Mouse (Mus musculus) hindbrain, embryonic 13.5 days (tissue): Measurements from ENCODE around the gene Plcg2. TPM values are rescaled to one million over a fixed set of nuclear protein-coding genes. Genes with fewer than 3 reads are reported as not detected.

Experiments
- ATAC-seq: fragments of 200-750 bp; cut with Nextera tagmentation; 2 replicates; pipeline ENCODE4 v1.8.0; 2017; ENCODE audit warnings: moderate TSS enrichment; ENCODE audit not compliant: low FRiP score
- H3K27ac ChIP-seq: fragments of 300-500 bp; sonication (generic); 2 replicates; pipeline ENCODE4 v1.5.1; 2015; ENCODE audit warnings: inconsistent platforms, mild to moderate bottlenecking, moderate library complexity
- H3K27me3 ChIP-seq: fragments of 300-500 bp; sonication (generic); 2 replicates; pipeline ENCODE4 v1.6.1; 2015; ENCODE audit warnings: mild to moderate bottlenecking, inconsistent platforms
- H3K36me3 ChIP-seq: fragments of 300-500 bp; sonication (generic); 2 replicates; pipeline ENCODE4 v1.6.1; 2015; ENCODE audit warnings: mild to moderate bottlenecking, inconsistent platforms
- H3K4me1 ChIP-seq: fragments of 300-500 bp; sonication (generic); replicated peaks from 2 replicates; pipeline ENCODE4 v1.6.1; 2015; ENCODE audit warnings: inconsistent platforms
- H3K4me2 ChIP-seq: fragments of 300-500 bp; sonication (generic); 2 replicates; pipeline ENCODE4 v1.6.1; 2015; ENCODE audit warnings: inconsistent platforms, mild to moderate bottlenecking, moderate library complexity
- H3K4me3 ChIP-seq: fragments of 300-500 bp; sonication (generic); 2 replicates; pipeline ENCODE4 v1.5.1; 2015; ENCODE audit warnings: mild to moderate bottlenecking, inconsistent platforms
- H3K9ac ChIP-seq: fragments of 300-500 bp; sonication (generic); 2 replicates; pipeline ENCODE4 v1.6.1; 2015; ENCODE audit warnings: mild to moderate bottlenecking, inconsistent platforms
- H3K9me3 ChIP-seq: fragments of 300-500 bp; sonication (generic); 2 replicates; pipeline ENCODE4 v1.6.1; 2016; ENCODE audit warnings: inconsistent platforms
- WGBS: fragments of 180-500 bp; shearing (Covaris S2); methylation state at CpG from one replicate; pipeline ENCODE4 v1.1.7; 2015; 5-methylcytosine and 5-hydroxymethylcytosine counted together
- polyA plus RNA-seq: library from polyadenylated mRNA; unstranded; fragments of >200 nt; fragmentation: Nextera tagmentation; extraction: Ambion mirVana; gene quantifications from 2 replicates; pipeline ENCODE4 v1.2.1, GENCODE M21; 2015

Gene Plcg2
- polyA plus RNA-seq, 1 experiment from 2014 or later: 1.3 TPM

- WGBS: 10% methylated on average over 9 of the region's 9 CpGs
Observed at GRCm38 (mm10) chr8:117493543-117493942, 4.5 kb upstream of the Plcg2 start.

GRCm38 (mm10) chr8:117494874-117495273 lies 3.2 kb upstream of the Plcg2 start:
- Histone ChIP-seq H3K9me3 (no peaks in the 10 kb centered on the region), H3K36me3 (no peaks in the 10 kb centered on the region), H3K27me3 (peaks cover 34% of the 10 kb centered on the region), H3K4me2 (no peak overlapping the region), H3K4me3 (no peak overlapping the region), H3K9ac (no peak overlapping the region), H3K27ac (no peak overlapping the region), H3K4me1 (peaks cover 15% of the 10 kb centered on the region)
- ATAC-seq: no peak
- WGBS: 78% methylated on average over 2 of the region's 2 CpGs

More at GRCm38 (mm10) chr8:117493543-117493942, 4.5 kb upstream of the Plcg2 start:
- ATAC-seq: no peak
- no peak overlapping the region for H3K4me2 ChIP-seq
- H3K36me3 ChIP-seq: no peaks in the 10 kb centered on the region
- H3K4me3 ChIP-seq: no peak overlapping the region
- peaks cover 8% of the 10 kb centered on the region for H3K4me1 ChIP-seq
- H3K9ac ChIP-seq: no peak overlapping the region
- no peaks in the 10 kb centered on the region for H3K9me3 ChIP-seq
- peaks cover 25% of the 10 kb centered on the region for H3K27me3 ChIP-seq
- H3K27ac ChIP-seq: no peak overlapping the region

- Histone ChIP-seq H3K9ac (peak overlapping the region; percentile 71; the same call in 1 of the 2 replicates), H3K4me2 (peak overlapping the region; percentile 99), H3K9me3 (no peaks in the 10 kb centered on the region), H3K27ac (no peak overlapping the region), H3K27me3 (peaks cover 34% of the 10 kb centered on the region), H3K4me3 (peak overlapping the region; percentile 56), H3K4me1 (peaks cover 15% of the 10 kb centered on the region), H3K36me3 (no peaks in the 10 kb centered on the region)
- no peak for ATAC-seq
- WGBS: 9% methylated on average over 20 of the region's 20 CpGs
Observed at GRCm38 (mm10) chr8:117498915-117499540, 937 bp downstream of the Plcg2 start.

- Histone ChIP-seq H3K4me3 (no peak overlapping the region), H3K9me3 (no peaks in the 10 kb centered on the region), H3K27me3 (peaks cover 31% of the 10 kb centered on the region), H3K36me3 (no peaks in the 10 kb centered on the region), H3K27ac (no peak overlapping the region), H3K4me2 (no peak overlapping the region), H3K9ac (no peak overlapping the region), H3K4me1 (peaks cover 15% of the 10 kb centered on the region)
- no peak for ATAC-seq
- WGBS: 83% methylated on average over 5 of the region's 5 CpGs
Observed at GRCm38 (mm10) chr8:117500232-117500823, 2.2 kb downstream of the Plcg2 start.

GRCm38 (mm10) chr8:117501323-117501722 lies 3.2 kb downstream of the Plcg2 start:
- Histone ChIP-seq H3K4me1 (peaks cover 15% of the 10 kb centered on the region), H3K4me3 (no peak overlapping the region), H3K27me3 (peaks cover 31% of the 10 kb centered on the region), H3K9me3 (no peaks in the 10 kb centered on the region), H3K4me2 (no peak overlapping the region), H3K36me3 (no peaks in the 10 kb centered on the region), H3K9ac (no peak overlapping the region), H3K27ac (no peak overlapping the region)
- no peak for ATAC-seq
- 94% methylated on average over 6 of the region's 6 CpGs for WGBS

- Histone ChIP-seq H3K9ac (no peak overlapping the region), H3K4me1 (peaks cover 7% of the 10 kb centered on the region), H3K4me2 (no peak overlapping the region), H3K27ac (no peak overlapping the region), H3K27me3 (peaks cover 9% of the 10 kb centered on the region), H3K9me3 (no peaks in the 10 kb centered on the region), H3K4me3 (no peak overlapping the region), H3K36me3 (no peaks in the 10 kb centered on the region)
- no peak for ATAC-seq
- WGBS: 56% methylated on average over 13 of the region's 13 CpGs
Observed at GRCm38 (mm10) chr8:117503405-117504069, 5.4 kb downstream of the Plcg2 start.

DNA sequence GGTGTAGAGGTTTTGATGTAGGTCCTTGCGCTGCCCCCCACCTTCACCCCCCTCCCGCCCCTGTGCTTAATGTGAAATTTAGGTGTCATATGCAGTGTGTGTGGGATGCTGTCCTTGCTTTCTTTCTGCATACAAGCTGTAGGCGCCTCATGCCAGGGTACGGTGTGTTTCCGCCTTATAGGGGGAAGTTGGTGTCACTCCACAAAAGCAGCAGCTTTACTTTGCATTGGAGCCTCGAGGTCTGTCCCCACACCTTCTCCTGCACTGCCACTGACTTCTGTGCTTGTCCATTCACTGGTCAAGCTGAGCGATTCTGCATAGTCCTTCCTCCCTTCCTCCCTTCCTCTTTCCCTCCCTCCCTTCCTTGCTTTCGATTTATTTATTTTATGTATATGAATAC lies 9.6 kb downstream of the Plcg2 start:
- no peak for ATAC-seq
- WGBS: 95% methylated on average over 8 of the region's 8 CpGs

DNA sequence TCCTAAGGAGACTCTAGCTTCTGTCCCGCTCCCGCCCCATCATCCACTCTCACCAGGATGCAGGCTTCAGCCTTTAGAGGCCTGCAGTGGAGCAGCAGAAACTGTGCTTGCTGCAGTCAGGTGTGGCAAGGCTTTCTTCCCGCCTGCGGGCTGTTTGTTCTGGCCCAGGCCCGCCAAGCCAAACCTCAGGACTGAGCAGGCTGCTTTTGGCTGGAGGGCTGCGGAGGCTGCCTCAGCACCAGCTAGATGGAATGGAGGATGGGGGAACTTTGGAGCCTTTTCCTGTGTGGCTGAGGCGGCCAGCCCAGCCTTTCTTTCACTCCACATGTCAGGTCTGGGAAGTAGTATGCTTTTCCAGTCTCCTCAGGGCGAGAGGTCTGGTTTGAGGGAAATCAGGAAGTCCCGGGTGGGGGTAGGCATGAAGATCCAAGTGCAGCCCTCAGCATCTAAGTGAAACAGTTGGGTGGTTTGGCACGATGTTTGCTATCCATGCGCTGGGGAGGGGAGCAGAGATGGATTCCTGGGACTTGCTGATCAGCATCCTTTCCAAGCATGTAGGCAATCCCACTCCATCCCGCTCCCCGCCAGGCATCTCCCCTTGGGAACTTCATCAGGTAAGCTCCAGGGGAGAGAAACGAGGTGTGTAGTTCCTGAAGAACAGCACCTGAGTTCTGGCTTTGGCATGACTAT lies 18.9 kb downstream of the Plcg2 start:
- H3K4me2 ChIP-seq: no peak overlapping the region
- H3K4me1 ChIP-seq: no peaks in the 10 kb centered on the region
- H3K36me3 ChIP-seq: no peaks in the 10 kb centered on the region
- no peaks in the 10 kb centered on the region for H3K27me3 ChIP-seq
- ATAC-seq: no peak
- H3K27ac ChIP-seq: no peak overlapping the region
- H3K4me3 ChIP-seq: no peak overlapping the region
- H3K9ac ChIP-seq: no peak overlapping the region
- WGBS: 75% methylated on average over 14 of the region's 14 CpGs
- H3K9me3 ChIP-seq: no peaks in the 10 kb centered on the region

More for the DNA sequence above, 9.6 kb downstream of the Plcg2 start:
- H3K27me3 ChIP-seq: no peaks in the 10 kb centered on the region
- no peak overlapping the region for H3K4me2 ChIP-seq
- no peak overlapping the region for H3K4me3 ChIP-seq
- H3K36me3 ChIP-seq: no peaks in the 10 kb centered on the region
- H3K27ac ChIP-seq: no peak overlapping the region
- no peak overlapping the region for H3K9ac ChIP-seq
- no peaks in the 10 kb centered on the region for H3K4me1 ChIP-seq
- peaks cover 10% of the 10 kb centered on the region; the same call in 1 of the 2 replicates for H3K9me3 ChIP-seq

GRCm38 (mm10) chr8:117517861-117518260 lies 19.8 kb downstream of the Plcg2 start:
- ATAC-seq: no peak
- Histone ChIP-seq H3K4me3 (no peak overlapping the region), H3K27me3 (no peaks in the 10 kb centered on the region), H3K4me1 (no peaks in the 10 kb centered on the region), H3K9ac (no peak overlapping the region), H3K36me3 (no peaks in the 10 kb centered on the region), H3K27ac (no peak overlapping the region), H3K4me2 (no peak overlapping the region), H3K9me3 (no peaks in the 10 kb centered on the region)
- 84% methylated on average over 9 of the region's 9 CpGs for WGBS

DNA sequence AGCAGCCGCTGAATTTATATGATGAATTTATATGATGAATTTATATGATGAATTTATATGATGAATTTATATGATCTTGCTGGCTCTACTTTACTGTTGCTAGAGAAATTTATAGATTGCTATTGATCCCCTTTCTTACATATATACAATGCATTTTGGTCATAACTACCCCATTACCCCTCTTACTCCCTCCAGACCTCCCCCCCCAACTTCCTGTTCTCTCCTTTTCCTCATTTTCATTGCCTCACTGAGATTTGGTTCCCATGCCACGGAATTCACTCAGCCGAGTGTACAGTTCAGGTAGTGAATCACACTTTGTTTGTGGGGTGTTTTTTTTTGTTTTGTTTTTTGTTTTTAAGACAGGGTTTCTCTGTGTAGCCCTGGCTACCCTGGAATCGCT lies 20.8 kb downstream of the Plcg2 start:
- Histone ChIP-seq H3K9me3 (no peaks in the 10 kb centered on the region), H3K4me1 (no peaks in the 10 kb centered on the region), H3K4me3 (no peak overlapping the region), H3K36me3 (no peaks in the 10 kb centered on the region), H3K9ac (no peak overlapping the region), H3K27ac (no peak overlapping the region), H3K4me2 (no peak overlapping the region), H3K27me3 (no peaks in the 10 kb centered on the region)
- 86% methylated on average over 4 of the region's 4 CpGs for WGBS
- ATAC-seq: no peak

DNA sequence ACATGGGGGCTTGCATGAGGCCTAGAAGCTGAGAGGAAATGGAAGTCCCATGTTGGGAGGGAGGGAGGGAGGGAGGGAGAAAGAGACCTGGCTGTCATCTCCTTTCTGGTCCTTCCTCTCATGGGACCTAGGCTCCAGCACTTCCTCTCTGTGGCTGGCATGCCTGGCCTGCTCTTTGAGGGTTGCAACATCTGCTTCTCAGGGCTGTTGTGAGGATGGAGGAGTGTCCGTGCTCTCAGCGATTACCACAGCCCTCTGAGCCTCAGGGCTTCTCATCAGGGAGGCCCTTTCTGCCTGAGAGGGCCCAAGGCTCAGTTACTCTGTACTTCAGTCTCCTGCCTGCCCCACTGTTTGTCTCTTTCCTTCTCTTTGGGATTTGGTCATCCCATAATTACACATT lies 28.1 kb downstream of the Plcg2 start:
- Histone ChIP-seq H3K9me3 (no peaks in the 10 kb centered on the region), H3K36me3 (no peaks in the 10 kb centered on the region), H3K9ac (no peak overlapping the region), H3K4me3 (no peak overlapping the region), H3K27ac (no peak overlapping the region), H3K4me2 (no peak overlapping the region), H3K4me1 (peaks cover 6% of the 10 kb centered on the region), H3K27me3 (no peaks in the 10 kb centered on the region)
- 41% methylated on average over 2 of the region's 2 CpGs for WGBS
- ATAC-seq: no peak

GRCm38 (mm10) chr8:117527983-117528382 lies 29.9 kb downstream of the Plcg2 start:
- Histone ChIP-seq H3K4me3 (no peak overlapping the region), H3K27me3 (no peaks in the 10 kb centered on the region), H3K9me3 (no peaks in the 10 kb centered on the region), H3K4me1 (peaks cover 6% of the 10 kb centered on the region), H3K4me2 (no peak overlapping the region), H3K27ac (no peak overlapping the region), H3K9ac (no peak overlapping the region), H3K36me3 (no peaks in the 10 kb centered on the region)
- WGBS: 86% methylated on average over 5 of the region's 5 CpGs
- ATAC-seq: no peak
